Mouse (Mus musculus) c-Kit-positive CD71-positive TER-119-negative erythroid progenitor cells, embryonic 14.5 days (primary cell): Measurements from ENCODE around the gene Spin2c.

Experiments used
- DNase-seq: peaks from one replicate; pipeline ENCODE4 v3.0.0-alpha.2; 2013; ENCODE audit warnings: low read depth

Gene Spin2c

GRCm38 (mm10) chrX:153831951-153832561 is at the start of gene Spin2c:
TSS of gene Spin2c (plus strand) at chrX:153832225.
- no peak for DNase-seq

GRCm38 (mm10) chrX:153832606-153833005 is 581 bp downstream of the Spin2c start:
- DNase-seq = no peak
